Mouse (Mus musculus) MEL (cell line): ENCODE data around the gene Gm49486. TPM values are rescaled to one million over a fixed set of nuclear protein-coding genes. Genes with fewer than 3 reads are reported as not detected.

Experiments
- DNase-seq: peaks from one replicate; pipeline ENCODE4 v3.0.0; 2011; ENCODE audit warnings: low read depth, low spot score
- H3K27ac ChIP-seq: 2 replicates; pipeline ENCODE4 v1.5.1; 2012; ENCODE audit warnings: low read depth, mild to moderate bottlenecking, control low read depth, low read length, moderate library complexity; ENCODE audit not compliant: control insufficient read depth
- H3K27me3 ChIP-seq, 2 experiments: fragments of 150-350 bp in 1 of 2; sonication (generic) in 1 of 2; 2 replicates each; pipeline ENCODE4 v1.6.1; 2012; ENCODE audit warnings: low read length in 2 of 2, mild to moderate bottlenecking in 2 of 2, improper control_type of control experiment in 1 of 2, moderate library complexity in 1 of 2; ENCODE audit not compliant: insufficient read depth in 2 of 2, control insufficient read depth in 1 of 2
- H3K36me3 ChIP-seq, 2 experiments: 2 replicates each; pipeline ENCODE4 v1.6.1; 2012 to 2014; ENCODE audit warnings: low read length in 2 of 2, improper control_type of control experiment in 1 of 2, inconsistent platforms in 1 of 2, mild to moderate bottlenecking in 1 of 2; ENCODE audit not compliant: insufficient read depth in 2 of 2, control insufficient read depth in 1 of 2
- H3K4me1 ChIP-seq, 2 experiments: fragments of 150-350 bp in 1 of 2; sonication (generic) in 1 of 2; 2 replicates each; pipeline ENCODE4 v1.6.1; 2012; ENCODE audit warnings: low read length in 2 of 2, improper control_type of control experiment in 1 of 2, mild to moderate bottlenecking in 1 of 2; ENCODE audit not compliant: insufficient read depth in 2 of 2, control insufficient read depth in 1 of 2
- H3K4me3 ChIP-seq, 2 experiments: fragments of 150-350 bp in 1 of 2; sonication (generic) in 1 of 2; 2 replicates each; pipeline ENCODE4 v1.5.1; 2012; ENCODE audit warnings: low read depth in 2 of 2, low read length in 2 of 2, mild to moderate bottlenecking in 2 of 2, moderate library complexity in 2 of 2, control low read depth in 1 of 2, improper control_type of control experiment in 1 of 2; ENCODE audit not compliant: control insufficient read depth in 1 of 2, insufficient read depth in 1 of 2
- H3K79me2 ChIP-seq: 2 replicates; pipeline ENCODE4 v1.6.1; 2012; ENCODE audit warnings: mild to moderate bottlenecking, low read length, moderate library complexity; ENCODE audit not compliant: control insufficient read depth, poor library complexity, insufficient read depth
- H3K9ac ChIP-seq: 2 replicates; pipeline ENCODE4 v1.6.1; 2012; ENCODE audit warnings: low read depth, mild to moderate bottlenecking, control low read depth, low read length, moderate library complexity; ENCODE audit not compliant: control insufficient read depth, poor library complexity, severe bottlenecking
- H3K9me3 ChIP-seq: fragments of 150-350 bp; sonication (generic); replicated peaks from 2 replicates; pipeline ENCODE4 v1.6.1; 2012; ENCODE audit warnings: mild to moderate bottlenecking, low read length, improper control_type of control experiment, moderate library complexity; ENCODE audit not compliant: insufficient read depth
- BHLHE40 ChIP-seq: IDR thresholded peaks from 2 replicates; pipeline ENCODE4 v1.6.1; 2012; ENCODE audit warnings: low read depth, mild to moderate bottlenecking, inconsistent platforms, low read length, improper control_type of control experiment, borderline replicate concordance
- CHD1 ChIP-seq: IDR thresholded peaks from 2 replicates; pipeline ENCODE4 v1.6.1; 2012; ENCODE audit warnings: low read depth, mild to moderate bottlenecking, inconsistent platforms, low read length, improper control_type of control experiment
- ELF1 ChIP-seq: IDR thresholded peaks from 2 replicates; pipeline ENCODE4 v1.6.1; 2014; ENCODE audit warnings: low read depth, mild to moderate bottlenecking, inconsistent platforms, low read length, improper control_type of control experiment, moderate library complexity
- ETS1 ChIP-seq: IDR thresholded peaks from 2 replicates; pipeline ENCODE4 v1.6.1; 2012; ENCODE audit warnings: low read depth, mild to moderate bottlenecking, inconsistent platforms, low read length, improper control_type of control experiment, moderate library complexity
- HCFC1 ChIP-seq: IDR thresholded peaks from 2 replicates; pipeline ENCODE4 v1.6.1; 2012; ENCODE audit warnings: low read depth, mild to moderate bottlenecking, inconsistent platforms, low read length, improper control_type of control experiment, moderate library complexity
- KAT2A ChIP-seq: conservative IDR thresholded peaks from 2 replicates; pipeline ENCODE4 v1.6.1; 2012; ENCODE audit warnings: low read depth, low read length, improper control_type of control experiment, inconsistent platforms
- MAX ChIP-seq: IDR thresholded peaks from 2 replicates; pipeline ENCODE4 v1.6.1; 2011; ENCODE audit warnings: low read length, improper control_type of control experiment
- MAZ ChIP-seq: IDR thresholded peaks from 2 replicates; pipeline ENCODE4 v1.6.1; 2012; ENCODE audit warnings: low read depth, mild to moderate bottlenecking, inconsistent platforms, low read length, improper control_type of control experiment
- MXI1 ChIP-seq: IDR thresholded peaks from 2 replicates; pipeline ENCODE4 v1.6.1; 2011; ENCODE audit warnings: mild to moderate bottlenecking, low read depth, low read length, improper control_type of control experiment
- MYC ChIP-seq: IDR thresholded peaks from 2 replicates; pipeline ENCODE4 v1.6.1; 2011; ENCODE audit warnings: low read depth, mild to moderate bottlenecking, low read length, improper control_type of control experiment, moderate library complexity
- NELFE ChIP-seq: IDR thresholded peaks from 2 replicates; pipeline ENCODE4 v1.6.1; 2011; ENCODE audit warnings: low read depth, low read length, improper control_type of control experiment
- POLR2A ChIP-seq, 2 experiments: IDR thresholded peaks; 2 replicates each; pipeline ENCODE4 v1.6.1; 2011 to 2012; ENCODE audit warnings: low read length in 2 of 2, mild to moderate bottlenecking in 2 of 2, control low read depth in 1 of 2, improper control_type of control experiment in 1 of 2, low read depth in 1 of 2, moderate library complexity in 1 of 2; ENCODE audit not compliant: control insufficient read depth in 1 of 2, insufficient read depth in 1 of 2, poor library complexity in 1 of 2
- POLR2AphosphoS2 ChIP-seq: IDR thresholded peaks from 2 replicates; pipeline ENCODE4 v1.6.1; 2011; ENCODE audit warnings: low read length, improper control_type of control experiment
- POLR2AphosphoS5 ChIP-seq: IDR thresholded peaks from 2 replicates; pipeline ENCODE4 v1.6.1; 2012; ENCODE audit warnings: low read depth, borderline replicate concordance, mild to moderate bottlenecking, inconsistent platforms, low read length, moderate library complexity, mixed read lengths
- RCOR1 ChIP-seq: IDR thresholded peaks from 2 replicates; pipeline ENCODE4 v1.6.1; 2012; ENCODE audit warnings: low read depth, mild to moderate bottlenecking, inconsistent platforms, low read length, improper control_type of control experiment
- SIN3A ChIP-seq: IDR thresholded peaks from 2 replicates; pipeline ENCODE4 v1.6.1; 2012; ENCODE audit warnings: low read length, improper control_type of control experiment, inconsistent platforms
- TAL1 ChIP-seq: IDR thresholded peaks from 2 replicates; pipeline ENCODE4 v1.6.1; 2012; ENCODE audit warnings: mild to moderate bottlenecking, inconsistent platforms, low read length, moderate library complexity, mixed read lengths
- TBP ChIP-seq: IDR thresholded peaks from 2 replicates; pipeline ENCODE4 v1.8.0; 2011; ENCODE audit warnings: low read depth, low read length, improper control_type of control experiment
- TCF12 ChIP-seq: IDR thresholded peaks from 2 replicates; pipeline ENCODE4 v1.6.1; 2014; ENCODE audit warnings: low read depth, mild to moderate bottlenecking, inconsistent platforms, low read length, improper control_type of control experiment, moderate library complexity
- USF1 ChIP-seq: IDR thresholded peaks from 2 replicates; pipeline ENCODE4 v1.6.1; 2014; ENCODE audit warnings: low read depth, mild to moderate bottlenecking, inconsistent platforms, low read length, improper control_type of control experiment, moderate library complexity
- USF2 ChIP-seq, 2 experiments: IDR thresholded peaks; 2 replicates each; pipeline ENCODE4 v1.6.1; 2011 to 2012; ENCODE audit warnings: improper control_type of control experiment in 2 of 2, low read length in 2 of 2, borderline replicate concordance in 1 of 2, inconsistent platforms in 1 of 2, low read depth in 1 of 2, mild to moderate bottlenecking in 1 of 2; ENCODE audit not compliant: insufficient read depth in 1 of 2
- ZC3H11A ChIP-seq: IDR thresholded peaks from 2 replicates; pipeline ENCODE4 v1.6.1; 2012; ENCODE audit warnings: low read depth, mild to moderate bottlenecking, inconsistent platforms, low read length, improper control_type of control experiment
- ZKSCAN1 ChIP-seq: IDR thresholded peaks from 2 replicates; pipeline ENCODE4 v1.6.1; 2012; ENCODE audit warnings: low read depth, mild to moderate bottlenecking, inconsistent platforms, low read length, improper control_type of control experiment, moderate library complexity
- ZMIZ1 ChIP-seq: IDR thresholded peaks from 2 replicates; pipeline ENCODE4 v1.6.1; 2012; ENCODE audit warnings: low read depth, mild to moderate bottlenecking, inconsistent platforms, low read length, improper control_type of control experiment, moderate library complexity
- polyA plus RNA-seq, 2 experiments: library from polyadenylated mRNA; stranded (reverse) in 1 of 2; unstranded in 1 of 2; fragments of >175 nt in 1 of 2; fragments of >200 nt in 1 of 2; gene quantifications; 2 replicates each; pipeline versions ENCODE4 v1.2.1 to v1.2.4; 2012; ENCODE audit warnings: low replicate concordance in 2 of 2, low read depth in 1 of 2; ENCODE audit not compliant: insufficient read length in 2 of 2, insufficient read depth in 1 of 2, missing spikeins in 1 of 2
- total RNA-seq: library from RNA; depleted of rRNA; stranded (reverse); fragments of 300-350 nt; gene quantifications from 2 replicates; pipeline ENCODE4 v1.2.3, GENCODE M21; 2012

Gene Gm49486
- total and polyA plus RNA-seq, 3 experiments: 0.12 to 0.46 TPM; not detected in 1

- Histone ChIP-seq H3K27me3 (no peaks in the 10 kb centered on the region), H3K79me2 (peaks cover 9% of the 10 kb centered on the region; the same call in 1 of the 2 replicates), H3K27ac (peak overlapping the region; percentile 83), H3K9me3 (no peaks in the 10 kb centered on the region), H3K9ac (peak overlapping the region; percentile 92), H3K4me1 (peaks cover 6 to 11% of the 10 kb centered on the region in 2 experiments), H3K4me3 (peak overlapping the region; percentile 70 to 79), H3K36me3 (peaks cover 0 to 7% of the 10 kb centered on the region in 2 experiments; a peak in 2 of 4 replicates)
- DNase-seq: peak; percentile 90
- TF ChIP-seq MAZ (peak; percentile 68; the same call in 1 of the 2 replicates), NELFE (peak; percentile 84), POLR2AphosphoS2 (peak; percentile 85), ZMIZ1 (0 out of 2 replicates have a peak, but pooled peaks have one; percentile 57), SIN3A (peak; percentile 77), USF2 (IDR thresholded peaks at IDR 0.05; ENCODE audit: borderline replicate concordance in 1 of 2, insufficient read depth in 1 of 2, low read depth in 1 of 2, low read length in 2 of 2) (peak in 1 of 2 experiments; percentile 53; a peak in 1 of 4 replicates), MYC (peak; percentile 79), CHD1 (no peak), KAT2A (no peak), ETS1 (peak; percentile 63; the same call in 1 of the 2 replicates), HCFC1 (peak; percentile 79), MXI1 (peak; percentile 89), MAX (peak; percentile 88), POLR2A (IDR thresholded peaks at IDR 0.05; ENCODE audit: control insufficient read depth in 1 of 2, insufficient read depth in 1 of 2, low read depth in 1 of 2, low read length in 2 of 2, poor library complexity in 1 of 2) (peak; percentile 59 to 87; a peak in 3 of 4 replicates), TBP (peak; percentile 70), ELF1 (peak; percentile 66), USF1 (peak; percentile 92), ZKSCAN1 (no peak), ZC3H11A (no peak), RCOR1 (no peak), POLR2AphosphoS5 (0 out of 2 replicates have a peak, but pooled peaks have one; percentile 52), BHLHE40 (peak; percentile 50; the same call in 1 of the 2 replicates), TAL1 (no peak), TCF12 (peak; percentile 44)
- TF ChIP-seq, all 39 proteins: peak for 18
Measured at GRCm38 (mm10) chr15:79208758-79209439, 20.3 kb upstream of the Gm49486 start.
